Mouse (Mus musculus) erythroblast, embryonic 14.5 days (primary cell): ENCODE results near the gene Nnat. TPM values are rescaled to one million over a fixed set of nuclear protein-coding genes. Genes with fewer than 3 reads are reported as not detected.

ENCODE experiments used
- H3K27me3 ChIP-seq: 2 replicates; pipeline ENCODE4 v1.6.1; 2012; ENCODE audit warnings: inconsistent platforms; ENCODE audit not compliant: control insufficient read depth
- H3K36me3 ChIP-seq: 2 replicates; pipeline ENCODE4 v1.6.1; 2012; ENCODE audit warnings: mild to moderate bottlenecking, inconsistent platforms; ENCODE audit not compliant: control insufficient read depth
- H3K4me1 ChIP-seq: 2 replicates; pipeline ENCODE4 v1.6.1; 2012; ENCODE audit warnings: inconsistent platforms; ENCODE audit not compliant: control insufficient read depth
- H3K4me3 ChIP-seq: replicated peaks from 2 replicates; pipeline ENCODE3; 2012; ENCODE audit warnings: moderate library complexity, mild to moderate bottlenecking, inconsistent platforms
- H3K9me3 ChIP-seq: 2 replicates; pipeline ENCODE4 v1.6.1; 2012; ENCODE audit warnings: low read length, inconsistent platforms, mixed read lengths; ENCODE audit not compliant: control insufficient read depth
- GATA1 ChIP-seq: IDR thresholded peaks from 2 replicates; pipeline ENCODE4 v1.6.1; 2012; ENCODE audit warnings: low read length, inconsistent platforms, mixed read lengths
- TAL1 ChIP-seq: IDR thresholded peaks from 3 replicates; pipeline ENCODE4 v1.6.1; 2012; ENCODE audit warnings: low read length, inconsistent platforms, mixed read lengths
- polyA plus RNA-seq: library from polyadenylated mRNA; stranded (reverse); fragments of >175 nt; gene quantifications from 2 replicates; pipeline ENCODE4 v1.2.3, GENCODE M21; 2012

Nnat gene
- polyA plus RNA-seq = 0.03 TPM in 1 of 2 replicates, not detected in the other

DNA sequence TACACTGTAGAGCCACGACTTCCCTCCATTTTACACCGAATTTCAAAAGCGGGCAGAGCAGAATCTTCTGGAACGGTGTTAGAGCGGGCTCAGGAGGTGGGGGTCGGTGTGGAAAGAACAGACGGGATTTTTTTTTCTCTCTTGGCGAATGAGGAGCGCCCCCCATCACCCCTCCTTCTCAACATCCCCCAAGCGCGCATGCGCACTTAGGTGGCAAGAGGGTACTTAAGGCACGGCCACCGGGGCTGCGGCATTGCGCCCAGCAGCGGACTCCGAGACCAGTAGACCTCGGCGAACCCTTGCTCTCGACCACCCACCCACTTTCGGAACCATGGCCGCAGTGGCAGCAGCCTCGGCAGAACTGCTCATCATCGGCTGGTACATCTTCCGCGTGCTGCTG lies at the start of gene Nnat:
Nnat (plus strand) TSS at position 221 of the 400 bp plus-strand sequence.
- TF ChIP-seq TAL1 = no peak
- no peak for TF ChIP-seq GATA1
- peaks cover 12% of the 10 kb centered on the region for H3K36me3 ChIP-seq
- no peak within 1 kb of the TSS for H3K4me3 ChIP-seq
- H3K9me3 ChIP-seq = peaks cover 26% of the 10 kb centered on the region
- H3K4me1 ChIP-seq = peaks cover 6% of the 10 kb centered on the region
- H3K27me3 ChIP-seq = peaks cover 49% of the 10 kb centered on the region

DNA sequence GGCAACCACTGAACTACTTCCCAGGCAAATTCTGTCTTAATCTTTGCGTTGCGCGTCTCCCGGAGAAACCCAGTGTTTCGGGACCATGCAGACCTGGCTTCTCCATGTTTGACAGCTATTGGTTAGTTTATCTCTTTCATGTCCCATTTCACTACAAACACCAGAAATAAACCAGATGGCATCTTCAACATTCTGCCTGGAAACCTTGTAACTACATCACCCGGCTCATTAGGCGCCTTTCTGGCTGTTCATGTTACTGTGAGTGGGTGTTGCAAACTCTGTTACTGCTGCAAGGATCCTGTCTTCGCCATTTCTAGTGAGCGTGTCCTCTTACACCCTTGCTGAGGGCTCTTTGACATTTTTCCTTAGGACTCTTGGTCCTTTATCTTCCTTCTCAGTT lies 47.0 kb upstream of the Nnat start:
- H3K4me1 ChIP-seq = no peaks in the 10 kb centered on the region
- H3K9me3 ChIP-seq = no peaks in the 10 kb centered on the region
- TF ChIP-seq GATA1 = no peak
- TF ChIP-seq TAL1 = no peak
- H3K27me3 ChIP-seq = no peaks in the 10 kb centered on the region; the same call in 1 of the 2 replicates
- no peaks in the 10 kb centered on the region for H3K36me3 ChIP-seq
- H3K4me3 ChIP-seq = no peak overlapping the region

DNA sequence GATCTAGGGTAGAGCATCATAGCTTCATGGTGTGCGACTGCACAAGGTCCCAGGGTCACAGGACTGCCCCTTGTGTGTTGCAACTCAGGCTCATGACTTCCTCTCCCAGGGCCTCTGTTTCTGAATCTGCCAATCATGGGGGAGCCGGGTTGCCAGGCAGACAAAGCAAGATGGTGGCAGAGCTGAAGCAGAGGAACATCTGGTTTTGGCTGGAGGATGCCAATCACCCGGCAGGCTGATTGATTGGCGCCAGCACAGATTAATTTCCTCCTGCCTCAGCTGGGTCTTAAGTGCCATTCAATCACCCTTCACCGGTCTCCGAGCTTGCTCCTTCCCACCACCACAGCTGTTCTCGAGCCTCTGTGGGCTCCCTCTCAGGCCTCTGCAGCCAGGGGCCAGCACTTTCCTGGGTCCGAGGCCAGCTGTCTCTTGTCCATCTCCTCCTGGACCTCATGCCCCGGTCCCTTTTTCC lies 46.1 kb upstream of the Nnat start:
- no peaks in the 10 kb centered on the region; the same call in 1 of the 2 replicates for H3K27me3 ChIP-seq
- H3K4me1 ChIP-seq = no peaks in the 10 kb centered on the region
- H3K9me3 ChIP-seq = no peaks in the 10 kb centered on the region

DNA sequence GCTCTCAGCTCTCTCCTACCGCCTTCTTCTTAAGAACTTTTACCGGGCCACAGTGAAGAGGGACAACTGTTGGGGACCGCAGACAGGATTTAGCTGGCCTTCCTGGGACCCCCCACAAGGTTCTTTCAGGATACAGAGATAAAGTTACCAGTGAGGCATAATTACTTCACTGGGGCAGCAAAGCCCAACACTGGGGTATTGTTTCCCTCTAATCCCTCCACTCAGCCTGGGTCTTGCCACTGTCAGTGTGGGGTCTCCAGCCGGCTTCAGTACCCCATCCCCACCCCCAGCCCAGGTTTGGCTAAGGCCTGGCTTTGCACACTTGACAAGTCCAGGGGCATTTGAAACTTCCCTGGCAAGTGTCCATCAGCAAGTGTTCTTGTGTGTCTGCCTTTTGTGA lies 45.5 kb upstream of the Nnat start:
- H3K4me3 ChIP-seq = no peak overlapping the region
- no peaks in the 10 kb centered on the region for H3K36me3 ChIP-seq
- H3K9me3 ChIP-seq = no peaks in the 10 kb centered on the region
- TF ChIP-seq TAL1 (no peak), GATA1 (no peak)
- H3K4me1 ChIP-seq = no peaks in the 10 kb centered on the region
- no peaks in the 10 kb centered on the region; the same call in 1 of the 2 replicates for H3K27me3 ChIP-seq

More for the DNA sequence above, 46.1 kb upstream of the Nnat start:
- no peak for TF ChIP-seq GATA1
- TF ChIP-seq TAL1 = no peak
- no peak overlapping the region for H3K4me3 ChIP-seq
- H3K36me3 ChIP-seq = no peaks in the 10 kb centered on the region

DNA sequence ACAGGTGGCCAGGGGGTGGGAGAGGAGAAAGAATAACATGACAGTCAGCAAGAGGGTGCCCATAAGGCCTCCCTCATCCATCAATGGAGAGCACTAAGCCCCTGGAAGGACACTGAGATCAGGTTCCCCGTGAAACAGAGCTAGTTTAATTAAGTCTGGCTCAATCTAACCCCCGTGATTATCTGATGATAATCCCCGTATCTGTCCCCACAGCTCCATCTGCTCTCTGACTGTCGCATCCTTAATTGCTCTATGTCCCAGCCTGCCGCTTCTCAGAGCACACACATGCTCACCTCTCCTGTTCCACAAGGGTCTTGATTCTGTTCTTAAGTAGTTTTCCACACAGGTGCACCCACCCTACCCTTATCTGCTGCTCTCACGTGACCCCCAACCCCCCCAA lies 42.4 kb upstream of the Nnat start:
- no peak for TF ChIP-seq GATA1
- TF ChIP-seq TAL1 = no peak
- Histone ChIP-seq H3K4me1 (no peaks in the 10 kb centered on the region), H3K36me3 (no peaks in the 10 kb centered on the region), H3K9me3 (no peaks in the 10 kb centered on the region), H3K4me3 (no peak overlapping the region), H3K27me3 (no peaks in the 10 kb centered on the region)

DNA sequence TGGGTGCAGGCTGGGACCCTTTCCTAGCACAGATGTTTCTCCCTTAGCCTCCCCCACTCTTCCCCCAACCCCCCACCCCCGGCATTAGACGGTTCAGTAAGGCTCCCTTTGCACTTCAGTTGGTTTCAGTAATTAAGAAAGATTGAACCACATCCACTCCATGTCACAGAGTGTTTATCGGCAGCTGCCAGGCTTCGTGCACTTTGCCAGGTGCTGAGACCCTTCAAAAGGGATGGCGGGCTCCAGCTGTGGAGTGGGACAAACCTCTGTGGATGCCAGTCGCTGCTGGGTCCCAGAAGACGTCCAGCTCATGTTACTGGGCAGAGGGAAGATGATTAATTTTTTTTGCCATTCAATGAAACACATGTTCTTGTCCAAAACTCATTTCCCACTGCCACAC lies 41.4 kb upstream of the Nnat start:
- Histone ChIP-seq H3K36me3 (no peaks in the 10 kb centered on the region), H3K27me3 (no peaks in the 10 kb centered on the region), H3K4me3 (no peak overlapping the region), H3K4me1 (no peaks in the 10 kb centered on the region), H3K9me3 (no peaks in the 10 kb centered on the region)
- TF ChIP-seq TAL1 (no peak), GATA1 (no peak)

DNA sequence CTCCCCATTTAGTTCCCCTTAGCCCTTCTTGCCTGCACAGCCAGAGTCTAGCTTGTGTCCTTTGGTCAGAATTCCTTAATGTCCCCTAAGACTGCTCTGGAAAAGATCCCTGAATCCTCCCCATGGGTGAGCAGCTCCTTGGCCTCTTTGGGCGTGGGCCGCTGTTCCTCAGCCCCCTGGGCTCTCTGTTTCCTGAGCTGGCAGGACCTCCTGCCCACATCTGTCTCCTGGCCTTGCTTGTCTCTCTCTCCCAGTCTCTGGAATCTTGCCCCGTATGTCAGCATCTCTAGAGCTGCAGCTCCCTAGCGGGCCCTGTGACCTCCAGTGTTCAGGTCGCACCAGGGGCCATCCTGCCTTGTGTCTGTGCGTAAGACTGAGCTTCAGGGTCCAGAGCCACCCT lies 40.4 kb upstream of the Nnat start:
- TF ChIP-seq GATA1 (no peak), TAL1 (no peak)
- Histone ChIP-seq H3K36me3 (no peaks in the 10 kb centered on the region), H3K27me3 (no peaks in the 10 kb centered on the region), H3K9me3 (no peaks in the 10 kb centered on the region), H3K4me3 (no peak overlapping the region), H3K4me1 (no peaks in the 10 kb centered on the region)

DNA sequence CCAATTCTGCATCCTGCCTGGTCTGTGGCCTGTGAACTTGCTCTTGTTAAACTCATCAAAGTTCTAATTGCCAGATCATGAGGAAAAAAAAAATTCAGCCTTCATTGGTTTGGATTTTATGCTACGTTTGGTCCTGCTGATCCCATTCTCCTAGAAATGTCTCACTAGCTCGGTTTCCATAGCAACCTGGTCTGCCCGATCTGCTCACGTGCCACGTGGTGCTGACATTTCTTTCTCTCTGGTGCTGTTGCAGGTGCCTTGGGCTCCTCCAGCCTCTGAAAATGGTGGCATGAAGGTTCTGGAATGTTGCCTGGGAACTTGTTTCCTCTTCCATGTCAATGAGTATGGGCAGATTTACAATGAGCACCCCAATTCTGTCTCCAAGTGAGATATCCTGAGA lies 39.4 kb upstream of the Nnat start:
- no peak overlapping the region for H3K4me3 ChIP-seq
- H3K36me3 ChIP-seq = no peaks in the 10 kb centered on the region
- no peak for TF ChIP-seq GATA1
- no peak for TF ChIP-seq TAL1
- H3K27me3 ChIP-seq = no peaks in the 10 kb centered on the region
- H3K9me3 ChIP-seq = no peaks in the 10 kb centered on the region
- H3K4me1 ChIP-seq = no peaks in the 10 kb centered on the region

DNA sequence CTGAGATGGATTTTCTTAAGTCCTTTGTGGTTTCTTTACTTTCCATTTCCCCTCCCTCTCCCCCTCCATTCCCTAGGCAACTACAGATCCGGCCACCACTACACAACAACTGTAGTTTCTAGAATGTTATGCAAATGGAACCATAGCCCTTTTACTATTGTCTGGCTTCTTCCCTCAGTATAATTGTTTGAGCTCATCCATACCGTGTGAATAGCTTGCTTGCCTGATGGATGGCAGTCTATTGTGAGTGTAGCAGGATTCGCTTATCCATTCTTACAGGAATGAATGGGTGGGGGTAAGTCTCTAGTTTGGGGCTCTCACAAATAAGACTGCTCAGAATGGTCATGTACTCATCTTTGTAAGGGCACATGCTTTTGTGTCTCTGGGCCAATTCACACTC lies 37.3 kb upstream of the Nnat start:
- no peaks in the 10 kb centered on the region for H3K36me3 ChIP-seq
- H3K4me3 ChIP-seq = no peak overlapping the region
- H3K4me1 ChIP-seq = no peaks in the 10 kb centered on the region
- no peaks in the 10 kb centered on the region for H3K9me3 ChIP-seq
- no peak for TF ChIP-seq GATA1
- no peak for TF ChIP-seq TAL1
- 0 out of 2 replicates have a peak, but pooled peaks cover 2% of the 10 kb centered on the region for H3K27me3 ChIP-seq
